Mouse (Mus musculus) heart, embryonic 14.5 days (tissue): Measurements from ENCODE around the gene Sord. TPM values are rescaled to one million over a fixed set of nuclear protein-coding genes. Genes with fewer than 3 reads are reported as not detected.

Source experiments
- ATAC-seq: fragments of 200-750 bp; cut with Nextera tagmentation; 2 replicates; pipeline ENCODE4 v1.8.0; 2017; ENCODE audit warnings: low read depth, moderate TSS enrichment; ENCODE audit not compliant: insufficient number of reproducible peaks, insufficient read depth, low FRiP score
- H3K27ac ChIP-seq, 2 experiments: fragments of 200-500 bp in 1 of 2; fragments of 300-500 bp in 1 of 2; sonication (generic) in 1 of 2; replicated peaks in 1 of 2; 2 replicates each; pipeline ENCODE4 v1.5.1; 2012 to 2014; ENCODE audit warnings: low read depth in 2 of 2, low read length in 2 of 2, control low read depth in 1 of 2, mild to moderate bottlenecking in 1 of 2, mixed read lengths in 1 of 2; ENCODE audit not compliant: control insufficient read depth in 1 of 2, insufficient read depth in 1 of 2
- H3K27me3 ChIP-seq: fragments of 300-500 bp; sonication (generic); 2 replicates; pipeline ENCODE4 v1.6.1; 2014; ENCODE audit warnings: mild to moderate bottlenecking, low read length, control low read depth; ENCODE audit not compliant: control insufficient read depth, insufficient read depth
- H3K36me3 ChIP-seq: fragments of 300-500 bp; sonication (generic); 2 replicates; pipeline ENCODE4 v1.6.1; 2014; ENCODE audit warnings: mild to moderate bottlenecking, control low read depth, low read length, mixed read lengths; ENCODE audit not compliant: control insufficient read depth, insufficient read depth
- H3K4me1 ChIP-seq, 2 experiments: fragments of 200-500 bp in 1 of 2; fragments of 300-500 bp in 1 of 2; sonication (generic) in 1 of 2; 2 replicates each; pipeline ENCODE4 v1.6.1; 2012 to 2014; ENCODE audit warnings: low read length in 2 of 2, control low read depth in 1 of 2, mixed read lengths in 1 of 2; ENCODE audit not compliant: control insufficient read depth in 2 of 2, insufficient read depth in 2 of 2
- H3K4me2 ChIP-seq: fragments of 300-500 bp; sonication (generic); 2 replicates; pipeline ENCODE4 v1.6.1; 2014; ENCODE audit warnings: mild to moderate bottlenecking, low read length
- H3K4me3 ChIP-seq, 2 experiments: fragments of 200-500 bp in 1 of 2; fragments of 300-500 bp in 1 of 2; sonication (generic) in 1 of 2; 2 replicates each; pipeline ENCODE4 v1.5.1; 2012 to 2014; ENCODE audit warnings: low read length in 2 of 2, mild to moderate bottlenecking in 2 of 2, control low read depth in 1 of 2, low read depth in 1 of 2, moderate library complexity in 1 of 2; ENCODE audit not compliant: control insufficient read depth in 1 of 2, insufficient read depth in 1 of 2
- H3K9ac ChIP-seq: fragments of 300-500 bp; sonication (generic); 2 replicates; pipeline ENCODE4 v1.6.1; 2014; ENCODE audit warnings: mild to moderate bottlenecking, low read length
- H3K9me3 ChIP-seq: fragments of 300-500 bp; sonication (generic); 2 replicates; pipeline ENCODE4 v1.6.1; 2016; ENCODE audit warnings: low read length, control low read depth; ENCODE audit not compliant: control insufficient read depth
- WGBS: fragments of 180-500 bp; shearing (Covaris S2); extraction: QIAGEN DNeasy Blood & Tissue Kit; methylation state at CpG from one replicate; pipeline ENCODE4 v1.1.7; 2014; 5-methylcytosine and 5-hydroxymethylcytosine counted together
- polyA plus RNA-seq: library from polyadenylated mRNA; unstranded; fragments of >200 nt; fragmentation: Nextera tagmentation; extraction: Ambion mirVana; gene quantifications from 2 replicates; pipeline ENCODE4 v1.2.1, GENCODE M21; 2014

Sord gene
- polyA plus RNA-seq, 1 experiment from 2014 or later, result 63.6 TPM

DNA sequence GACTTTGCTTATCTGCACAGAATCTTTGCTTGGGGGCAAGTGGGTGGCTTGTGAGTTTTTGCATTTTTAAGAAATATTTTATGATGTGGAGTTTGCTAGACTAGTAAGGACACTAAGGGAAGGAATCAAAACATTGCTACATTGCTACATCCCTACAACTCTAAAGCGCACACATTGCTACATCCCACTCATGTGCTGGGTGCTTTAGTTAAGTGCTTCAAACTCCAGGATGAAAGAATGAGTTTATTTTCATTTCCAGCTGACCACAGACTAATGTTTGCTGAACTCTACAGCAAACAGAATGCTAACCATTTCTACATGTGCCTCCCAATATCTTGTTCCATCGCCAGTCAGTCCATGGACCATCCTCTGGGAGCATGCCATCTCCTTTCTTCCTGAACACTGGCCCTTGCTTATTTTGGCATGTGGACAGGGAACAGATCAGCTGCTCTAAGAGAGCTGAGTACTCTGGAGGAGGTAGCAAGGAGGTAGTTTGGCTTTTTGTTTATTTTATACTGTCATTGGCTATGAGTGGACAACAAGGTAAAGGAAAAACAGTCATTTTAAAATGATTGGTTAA is 3.4 kb downstream of the Sord start:
- Histone ChIP-seq H3K36me3 (no peaks in the 10 kb centered on the region), H3K4me3 (no peak overlapping the region), H3K9me3 (no peaks in the 10 kb centered on the region), H3K27ac (no peak overlapping the region), H3K27me3 (no peaks in the 10 kb centered on the region), H3K9ac (no peak overlapping the region), H3K4me2 (no peak overlapping the region), H3K4me1 (peaks cover 4 to 6% of the 10 kb centered on the region in 2 experiments)
- no peak for ATAC-seq
- WGBS, result 69% methylated on average over 2 of the region's 2 CpGs

DNA sequence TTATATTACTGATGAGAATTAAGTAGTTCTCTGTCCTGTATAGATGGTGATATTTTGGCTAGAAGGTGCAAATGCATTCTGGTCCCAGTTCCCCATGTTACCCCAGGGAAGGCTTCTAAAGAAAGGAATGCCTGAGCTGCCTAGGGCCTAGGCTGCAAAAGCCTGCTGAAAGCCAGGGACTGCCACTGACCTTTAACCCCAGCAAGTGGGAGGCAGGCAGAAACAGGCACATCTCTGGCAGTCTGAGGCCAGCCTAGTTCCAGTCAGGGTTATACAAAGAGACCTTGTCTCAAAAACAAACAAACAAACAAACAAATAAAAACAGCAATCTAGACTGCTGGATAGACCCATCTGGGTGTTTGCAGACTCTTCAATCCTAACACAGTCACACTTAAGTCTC is 6.2 kb downstream of the Sord start:
- H3K36me3 ChIP-seq, result no peaks in the 10 kb centered on the region
- H3K4me3 ChIP-seq, result no peak overlapping the region
- no peaks in the 10 kb centered on the region for H3K27me3 ChIP-seq
- peaks cover 3 to 6% of the 10 kb centered on the region in 2 experiments; a peak in 3 of 4 replicates for H3K4me1 ChIP-seq
- H3K9me3 ChIP-seq, result no peaks in the 10 kb centered on the region
- ATAC-seq, result no peak
- H3K4me2 ChIP-seq, result no peak overlapping the region
- no peak overlapping the region for H3K9ac ChIP-seq
- no peak overlapping the region for H3K27ac ChIP-seq

DNA sequence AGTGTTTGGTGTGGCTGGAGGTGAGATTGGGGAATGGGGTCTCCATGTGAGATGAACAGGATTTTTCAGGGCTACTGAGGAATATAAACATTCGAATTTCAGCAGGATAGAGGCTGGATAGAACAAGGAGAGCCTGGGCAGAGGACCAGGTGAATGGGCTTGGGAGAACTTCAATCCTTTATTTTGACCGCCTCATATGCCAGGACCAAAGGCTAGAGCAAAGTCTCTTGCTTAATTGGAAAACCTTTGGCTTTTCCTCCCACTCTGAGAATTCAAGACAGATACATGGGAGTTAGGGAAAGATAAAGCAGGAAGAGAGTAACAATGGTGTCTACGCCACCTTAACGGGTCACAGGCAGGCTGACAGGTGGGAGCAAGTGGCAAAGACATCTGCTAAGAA is 6.7 kb downstream of the Sord start:
- Histone ChIP-seq H3K9ac (no peak overlapping the region), H3K36me3 (no peaks in the 10 kb centered on the region), H3K27me3 (no peaks in the 10 kb centered on the region), H3K27ac (no peak overlapping the region), H3K4me1 (peaks cover 3 to 7% of the 10 kb centered on the region in 2 experiments; a peak in 3 of 4 replicates), H3K4me2 (no peak overlapping the region), H3K9me3 (no peaks in the 10 kb centered on the region), H3K4me3 (no peak overlapping the region)
- WGBS, result 80% methylated on average over 4 of the region's 4 CpGs
- no peak for ATAC-seq

DNA sequence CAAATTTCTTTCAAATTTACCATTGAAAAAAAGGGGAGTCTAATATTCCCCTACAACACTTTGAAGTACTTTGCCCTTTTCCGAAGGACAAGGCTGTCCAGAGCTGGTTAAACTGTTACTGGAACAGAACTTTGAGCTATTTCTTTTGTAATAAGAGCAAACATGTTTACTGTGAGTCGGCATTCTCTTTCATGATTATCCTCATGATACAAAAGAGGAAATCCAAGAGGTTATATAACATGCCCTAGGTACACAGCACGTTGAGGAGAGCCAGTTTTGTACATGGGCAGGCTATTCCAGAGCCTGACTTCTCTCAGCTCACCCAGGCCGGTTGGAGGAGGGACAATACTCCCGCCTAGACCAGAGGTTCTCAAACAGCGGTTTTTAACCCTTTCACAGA is 7.4 kb downstream of the Sord start:
- Histone ChIP-seq H3K27me3 (no peaks in the 10 kb centered on the region), H3K4me3 (no peak overlapping the region), H3K4me2 (no peak overlapping the region), H3K4me1 (peaks cover 3 to 7% of the 10 kb centered on the region in 2 experiments; a peak in 3 of 4 replicates), H3K27ac (no peak overlapping the region), H3K9me3 (no peaks in the 10 kb centered on the region), H3K9ac (no peak overlapping the region), H3K36me3 (peaks cover 6% of the 10 kb centered on the region)
- WGBS, result 70% methylated on average over 6 of the region's 6 CpGs
- no peak for ATAC-seq

- H3K9me3 ChIP-seq, result no peaks in the 10 kb centered on the region
- ATAC-seq, result peak; percentile 68; the same call in 1 of the 2 replicates
- WGBS, result 2% methylated on average over 3 of the region's 3 CpGs
- no peak overlapping the region for H3K9ac ChIP-seq
- H3K27me3 ChIP-seq, result no peaks in the 10 kb centered on the region
- H3K27ac ChIP-seq, result no peak overlapping the region
- H3K4me3 ChIP-seq, result no peak overlapping the region
- H3K4me1 ChIP-seq, result peaks cover 3 to 7% of the 10 kb centered on the region in 2 experiments; a peak in 3 of 4 replicates
- no peak overlapping the region for H3K4me2 ChIP-seq
- H3K36me3 ChIP-seq, result peaks cover 23% of the 10 kb centered on the region
These were observed 9.2 kb downstream of the Sord start for GRCm38 (mm10) chr2:122243671-122244131.

DNA sequence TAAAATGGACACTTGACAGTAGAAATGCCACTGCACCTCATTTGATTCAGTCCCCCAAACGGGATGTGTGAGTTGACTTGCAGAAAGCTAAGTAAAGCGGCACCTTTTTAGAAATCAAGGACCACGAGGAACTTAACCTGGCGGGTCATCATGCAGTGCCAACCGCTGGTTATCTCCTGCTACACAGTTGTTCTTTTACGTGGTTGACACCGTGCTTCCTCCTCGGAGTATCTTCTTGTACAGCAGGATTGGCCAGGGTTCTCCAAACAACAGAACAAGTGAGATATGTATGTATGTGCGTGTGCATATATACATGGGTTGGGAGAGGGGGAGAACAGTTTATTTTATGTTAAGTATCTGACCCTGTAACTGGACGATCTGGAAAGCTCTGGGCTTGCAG is 13.2 kb downstream of the Sord start:
- Histone ChIP-seq H3K4me2 (no peak overlapping the region), H3K9me3 (no peaks in the 10 kb centered on the region), H3K27me3 (no peaks in the 10 kb centered on the region), H3K9ac (no peak overlapping the region), H3K36me3 (peaks cover 41% of the 10 kb centered on the region), H3K4me1 (peaks cover 3 to 7% of the 10 kb centered on the region in 2 experiments; a peak in 3 of 4 replicates), H3K27ac (no peak overlapping the region), H3K4me3 (no peak overlapping the region)
- no peak for ATAC-seq
- 73% methylated on average over 10 of the region's 10 CpGs for WGBS

- no peak overlapping the region for H3K9ac ChIP-seq
- 92% methylated on average over 5 of the region's 5 CpGs for WGBS
- ATAC-seq, result no peak
- no peak overlapping the region for H3K27ac ChIP-seq
- H3K4me3 ChIP-seq, result no peak overlapping the region
- H3K4me1 ChIP-seq, result no peaks in the 10 kb centered on the region
- H3K36me3 ChIP-seq, result peaks cover 47% of the 10 kb centered on the region
- H3K27me3 ChIP-seq, result no peaks in the 10 kb centered on the region
- H3K9me3 ChIP-seq, result no peaks in the 10 kb centered on the region
- no peak overlapping the region for H3K4me2 ChIP-seq
These were observed 21.4 kb downstream of the Sord start for GRCm38 (mm10) chr2:122255997-122256396.

DNA sequence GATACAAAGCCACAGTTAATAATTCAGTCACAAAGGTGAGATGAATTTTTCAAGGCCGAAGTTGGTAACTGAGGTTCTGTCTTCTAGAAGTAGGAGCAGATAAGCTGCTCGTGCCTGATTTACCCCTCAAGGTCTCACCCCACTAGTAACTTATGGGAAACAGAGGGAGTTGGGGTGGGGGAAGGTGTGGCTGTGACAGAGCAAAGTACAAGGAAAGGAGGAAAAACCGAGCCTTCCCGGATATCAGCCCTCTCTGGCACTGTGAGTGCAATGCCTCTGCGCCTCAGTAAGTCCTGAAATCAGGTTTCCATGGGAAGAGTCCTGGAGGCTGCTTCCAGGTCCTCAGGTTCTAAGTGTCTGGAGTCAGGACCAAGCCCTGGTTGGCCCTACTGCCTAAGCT is 26.2 kb downstream of the Sord start:
- H3K9ac ChIP-seq, result no peak overlapping the region
- peaks cover 56% of the 10 kb centered on the region for H3K36me3 ChIP-seq
- no peaks in the 10 kb centered on the region for H3K4me1 ChIP-seq
- 81% methylated on average over 5 of the region's 5 CpGs for WGBS
- H3K27ac ChIP-seq, result no peak overlapping the region
- no peaks in the 10 kb centered on the region for H3K27me3 ChIP-seq
- H3K9me3 ChIP-seq, result no peaks in the 10 kb centered on the region
- H3K4me3 ChIP-seq, result no peak overlapping the region
- H3K4me2 ChIP-seq, result no peak overlapping the region
- no peak for ATAC-seq
